Mouse (Mus musculus) bone marrow, adult 2 months (tissue): ENCODE measurements around the gene Mdh2.

Experiments used
- CTCF ChIP-seq: fragments of 200-500 bp; IDR thresholded peaks from 2 replicates; pipeline ENCODE4 v1.5.1; 2011; ENCODE audit warnings: low read length, control low read depth; ENCODE audit not compliant: control insufficient read depth, insufficient read depth
- POLR2A ChIP-seq: fragments of 200-500 bp; IDR thresholded peaks from 2 replicates; pipeline ENCODE4 v1.6.1; 2011; ENCODE audit warnings: low read depth, mild to moderate bottlenecking, control low read depth, low read length, borderline replicate concordance; ENCODE audit not compliant: control insufficient read depth

DNA sequence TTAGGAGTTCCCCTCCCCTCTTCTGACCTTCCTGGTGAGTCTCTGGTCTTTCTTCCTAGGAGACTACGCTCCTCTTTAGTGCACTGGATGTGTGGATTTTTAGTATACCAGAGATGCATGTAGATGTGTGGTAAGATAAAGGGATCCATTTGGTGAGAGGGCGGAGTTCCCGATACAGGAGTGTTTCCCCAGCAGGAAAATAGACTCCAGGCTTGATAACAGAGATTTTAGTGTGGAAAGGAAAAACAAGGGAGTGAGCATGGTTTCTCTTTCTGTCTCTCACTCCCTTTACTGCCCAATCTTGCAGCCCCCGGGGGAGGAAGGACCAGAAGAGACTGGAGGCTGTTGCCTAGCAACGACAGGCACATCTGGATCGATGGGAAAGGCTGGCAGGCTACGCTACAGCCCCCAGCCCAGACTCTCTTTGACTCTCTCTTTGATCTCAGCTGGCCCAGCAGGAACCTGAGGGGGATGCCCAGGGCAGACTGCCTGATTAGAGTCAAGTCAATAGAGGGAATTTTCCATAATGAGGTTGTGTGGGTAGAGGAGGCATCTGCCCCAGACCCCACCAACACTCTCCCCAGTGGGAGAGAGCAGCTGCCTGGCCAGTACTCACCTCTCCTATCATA lies 44.1 kb downstream of the Mdh2 start:
- no peak for TF ChIP-seq CTCF
- no peak for TF ChIP-seq POLR2A
